Mouse (Mus musculus): ENCODE data around the gene Otud7b.
A peak's percentile ranks its signal among the peaks of the same experiment; 100 is the strongest.

The Otud7b gene

GRCm38 (mm10) chr3:96104261-96105065 lies at the start of gene Otud7b:
Otud7b (plus strand) TSS chr3:96104527.
- DNase-seq (ENCODE audit: low spot score) = peak; percentile 67

GRCm38 (mm10) chr3:96055294-96055693 lies 49.0 kb upstream of the Otud7b start:
- DNase-seq (ENCODE audit: low spot score) = no peak

- no peak for DNase-seq (ENCODE audit: low spot score)
Observed at GRCm38 (mm10) chr3:96056031-96056430, 48.3 kb upstream of the Otud7b start.

- peak; percentile 75 for DNase-seq (ENCODE audit: low spot score)
Observed at GRCm38 (mm10) chr3:96057747-96058204, 46.6 kb upstream of the Otud7b start.

GRCm38 (mm10) chr3:96058231-96058896 lies 46.0 kb upstream of the Otud7b start, which contains the start of gene Vps45:
Vps45 (minus strand) TSS chr3:96058466.
- peak; percentile 55 for DNase-seq (ENCODE audit: low spot score)

- DNase-seq (ENCODE audit: low spot score) = no peak
Observed at GRCm38 (mm10) chr3:96060146-96060545, 44.2 kb upstream of the Otud7b start.

GRCm38 (mm10) chr3:96063299-96063698 lies 41.0 kb upstream of the Otud7b start:
- DNase-seq (ENCODE audit: low spot score) = no peak

GRCm38 (mm10) chr3:96064217-96064616 lies 40.1 kb upstream of the Otud7b start:
- DNase-seq (ENCODE audit: low spot score) = no peak

- DNase-seq (ENCODE audit: low spot score) = no peak
Observed at GRCm38 (mm10) chr3:96065147-96065546, 39.2 kb upstream of the Otud7b start.

- no peak for DNase-seq (ENCODE audit: low spot score)
Observed at GRCm38 (mm10) chr3:96065754-96066375, 38.5 kb upstream of the Otud7b start.

- DNase-seq (ENCODE audit: low spot score) = no peak
Observed at GRCm38 (mm10) chr3:96066741-96067140, 37.6 kb upstream of the Otud7b start.

GRCm38 (mm10) chr3:96069046-96069445 lies 35.3 kb upstream of the Otud7b start:
- DNase-seq (ENCODE audit: low spot score) = no peak

- no peak for DNase-seq (ENCODE audit: low spot score)
Observed at GRCm38 (mm10) chr3:96069542-96069941, 34.8 kb upstream of the Otud7b start.

GRCm38 (mm10) chr3:96070241-96070640 lies 34.1 kb upstream of the Otud7b start:
- DNase-seq (ENCODE audit: low spot score) = no peak

- DNase-seq (ENCODE audit: low spot score) = no peak
Observed at GRCm38 (mm10) chr3:96072921-96073486, 31.3 kb upstream of the Otud7b start.

- no peak for DNase-seq (ENCODE audit: low spot score)
Observed at GRCm38 (mm10) chr3:96078066-96078465, 26.3 kb upstream of the Otud7b start.

GRCm38 (mm10) chr3:96078711-96079110 lies 25.6 kb upstream of the Otud7b start:
- DNase-seq (ENCODE audit: low spot score) = no peak

GRCm38 (mm10) chr3:96081006-96081405 lies 23.3 kb upstream of the Otud7b start:
- DNase-seq (ENCODE audit: low spot score) = no peak

- DNase-seq (ENCODE audit: low spot score) = no peak
Observed at GRCm38 (mm10) chr3:96081650-96082049, 22.7 kb upstream of the Otud7b start.

- DNase-seq (ENCODE audit: low spot score) = no peak
Observed at GRCm38 (mm10) chr3:96082100-96082499, 22.2 kb upstream of the Otud7b start.

- DNase-seq (ENCODE audit: low spot score) = no peak
Observed at GRCm38 (mm10) chr3:96082714-96083508, 21.4 kb upstream of the Otud7b start.
